13 mouse cellular contexts compared by ENCODE assay signal in genomic region chr5:75121646-75122045, GRCm38 (mm10). TPM values are rescaled to one million over a fixed set of nuclear protein-coding genes. Genes with fewer than 3 reads are reported as not detected.
A peak's percentile ranks its signal among the peaks of the same experiment; 100 is the strongest.
DNase-seq lines count a peak whose midpoint lies in the region; ATAC-seq lines count a peak whose summit lies in the region.
"Had no signal": no experiment of that assay in that cellular context is flagged by ENCODE, and none has a peak within 500 bp of the region (broad histone marks: within the 10 kb centered on the region; RNA-seq: fewer than 3 reads in every experiment).

No protein-coding gene starts in this region.

- no peak overlapping the region for H3K27ac ChIP-seq in heart, embryonic 11.5 days (ENCODE audit: low read depth, low read length)
- H3K27ac ChIP-seq: heart, embryonic 15.5 days; lung, embryonic 15.5 days had no signal

- no peaks in the 10 kb centered on the region for H3K27me3 ChIP-seq in heart, embryonic 11.5 days (ENCODE audit: control insufficient read depth, insufficient read depth, low read length)
- H3K27me3 ChIP-seq: heart, embryonic 15.5 days; lung, embryonic 15.5 days had no signal

- H3K4me2 ChIP-seq in heart, embryonic 11.5 days = no peak overlapping the region
- H3K4me2 ChIP-seq: heart, embryonic 15.5 days; lung, embryonic 15.5 days had no signal

- H3K9me3 ChIP-seq in heart, embryonic 11.5 days (replicated peaks; ENCODE audit: control insufficient read depth, low read length) = no peaks in the 10 kb centered on the region
- H3K9me3 ChIP-seq: heart, embryonic 15.5 days; lung, embryonic 15.5 days had no signal

- intact Hi-C loops in heart, postnatal 25 days (cut with DNase I) = loop anchor here (5.0 kb wide), 1 partner anchor 64 kb away; no protein-coding TSS in a partner anchor

- no peaks in the 10 kb centered on the region for H3K36me3 ChIP-seq in heart, embryonic 11.5 days (ENCODE audit: control insufficient read depth, insufficient read depth, low read length)
- H3K36me3 ChIP-seq: heart, embryonic 15.5 days; lung, embryonic 15.5 days had no signal

- H3K4me3 ChIP-seq in heart, embryonic 11.5 days (ENCODE audit: low read depth, low read length) = no peak overlapping the region
- H3K4me3 ChIP-seq: heart, embryonic 15.5 days; lung, embryonic 15.5 days had no signal

- no peak for ATAC-seq in heart, embryonic 11.5 days (replicated peaks; ENCODE audit: insufficient number of reproducible peaks, low FRiP score, low TSS enrichment)
- ATAC-seq: intestine, postnatal 0 days had no signal

- peak; percentile 73 to 83 for DNase-seq in heart, adult 18-20 months
- peak; percentile 21 for DNase-seq in urinary bladder, postnatal 25 days (ENCODE audit: low spot score)
- DNase-seq in urinary bladder, adult 2 months (ENCODE audit: low spot score) = no peak
- peak; percentile 58 for DNase-seq in heart, postnatal 25 days (ENCODE audit: low spot score)
- peak; percentile 58 to 60 for DNase-seq in urinary bladder, postnatal 4 days (ENCODE audit: low spot score in 2 of 2)
- DNase-seq in cerebellum, adult 9-10 months = no peak
- DNase-seq in kidney, postnatal 14 days = no peak
- DNase-seq: cerebellum, adult 18-20 months had no signal

- no peaks in the 10 kb centered on the region for H3K4me1 ChIP-seq in heart, embryonic 11.5 days (ENCODE audit: control insufficient read depth, insufficient read depth, low read length)
- H3K4me1 ChIP-seq: heart, embryonic 15.5 days; lung, embryonic 15.5 days had no signal

- H3K9ac ChIP-seq in heart, embryonic 11.5 days (ENCODE audit: low read depth, low read length) = no peak overlapping the region
- H3K9ac ChIP-seq: heart, embryonic 15.5 days; lung, embryonic 15.5 days had no signal

- 39% methylated on average over 5 of the region's 5 CpGs for WGBS in heart, embryonic 11.5 days (ENCODE audit: insufficient replicate concordance)

RNA-seq across cellular contexts. Expression of gene Pdgfra, which starts 30.4 kb away (rescaled TPM):
- total RNA-seq in heart, adult 18-20 months (2021) = 10 to 100 TPM; 20.5 to 23.7 TPM
- 28.0 and 37.4 TPM in 2 replicates for polyA plus RNA-seq in heart, embryonic 11.5 days (2014; fragmentation: Nextera tagmentation; extraction: Ambion mirVana)
- polyA plus RNA-seq in urinary bladder, adult 2 months (2012; rRNA removed) = 33.3 and 53.6 TPM in 2 replicates
- total RNA-seq in heart, postnatal 25 days (2021) = 10 to 100 TPM; 31.8 to 32.3 TPM

RNA-seq across cellular contexts. Expression of gene Gsx2, which starts 46.2 kb away (rescaled TPM):
- not detected for total RNA-seq in heart, adult 18-20 months (2021)
- polyA plus RNA-seq in heart, embryonic 11.5 days (2014; fragmentation: Nextera tagmentation; extraction: Ambion mirVana) = not detected in 2 replicates
- not detected in 2 replicates for polyA plus RNA-seq in urinary bladder, adult 2 months (2012; rRNA removed)
- not detected for total RNA-seq in heart, postnatal 25 days (2021)
- polyA plus RNA-seq: heart, embryonic 15.5 days; intestine, postnatal 0 days; lung, embryonic 15.5 days; thymus, postnatal 0 days had no signal

Comparison
In these comparisons a context has a peak if more than half of its experiments do, and no peak if none do; other contexts are left out.
1. DNase-seq: peak in heart, adult 18-20 months (2 of 2), urinary bladder, postnatal 25 days (single experiment), heart, postnatal 25 days (single experiment) and urinary bladder, postnatal 4 days (2 of 2); none in urinary bladder, adult 2 months (single experiment), cerebellum, adult 9-10 months (single experiment) and kidney, postnatal 14 days (single experiment).